Mouse (Mus musculus) gastrocnemius, postnatal 4 days (tissue): ENCODE measurements at regions not wholly inside any gene's neighbourhood (a gene's known extent, or its start where the extent isn't known, plus 50 kb on each side); places are given as distances from the start of the nearest gene placed in this dataset.
A peak's percentile ranks its signal among the peaks of the same experiment; 100 is the strongest.

ENCODE experiments used
- DNase-seq, 2 experiments: peaks; one replicate each; pipeline ENCODE4 v3.0.0; 2021 to 2022; ENCODE audit warnings: low spot score in 2 of 2, mixed read lengths in 2 of 2

DNA sequence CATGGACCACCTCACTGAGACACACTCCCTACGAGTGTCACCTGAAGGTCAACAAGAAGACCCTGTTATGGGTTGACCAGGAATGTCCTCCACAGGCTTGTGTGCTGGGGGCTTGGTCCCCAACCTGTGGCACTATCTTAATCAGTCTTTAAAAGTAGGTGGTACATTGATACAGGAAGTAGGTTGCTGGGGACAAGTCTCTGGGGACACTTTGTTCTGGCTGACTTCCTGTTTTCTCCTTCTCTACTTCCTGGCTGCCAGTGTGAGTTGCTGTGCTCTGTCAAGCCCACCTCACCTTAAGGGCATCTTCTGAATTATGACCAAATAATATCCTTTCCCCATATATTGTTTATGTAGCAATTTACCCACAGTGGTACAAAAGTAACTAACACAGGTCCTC, 96.1 kb downstream of the Cct6b start:
- DNase-seq: no peak

DNA sequence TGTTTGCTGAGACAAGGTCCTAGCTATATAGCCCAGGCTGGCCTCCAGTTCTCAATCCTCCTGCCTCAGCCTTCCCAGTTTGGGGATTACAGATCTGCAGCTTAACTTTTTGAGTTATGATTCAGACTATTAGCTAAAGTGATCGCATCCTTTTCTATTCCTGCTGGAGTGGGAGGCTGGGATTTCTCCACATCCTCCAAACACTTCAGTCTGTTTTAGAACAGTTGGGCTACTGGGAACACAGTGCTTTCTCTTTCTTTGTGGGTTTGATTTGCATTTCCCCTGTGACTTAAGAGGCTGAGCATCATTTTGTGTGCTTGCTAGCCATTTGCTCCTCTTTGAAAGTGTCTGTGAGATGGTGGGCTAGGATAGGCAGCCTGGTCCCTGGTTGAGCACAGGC, 100.0 kb downstream of the Cct6b start:
- no peak for DNase-seq

DNA sequence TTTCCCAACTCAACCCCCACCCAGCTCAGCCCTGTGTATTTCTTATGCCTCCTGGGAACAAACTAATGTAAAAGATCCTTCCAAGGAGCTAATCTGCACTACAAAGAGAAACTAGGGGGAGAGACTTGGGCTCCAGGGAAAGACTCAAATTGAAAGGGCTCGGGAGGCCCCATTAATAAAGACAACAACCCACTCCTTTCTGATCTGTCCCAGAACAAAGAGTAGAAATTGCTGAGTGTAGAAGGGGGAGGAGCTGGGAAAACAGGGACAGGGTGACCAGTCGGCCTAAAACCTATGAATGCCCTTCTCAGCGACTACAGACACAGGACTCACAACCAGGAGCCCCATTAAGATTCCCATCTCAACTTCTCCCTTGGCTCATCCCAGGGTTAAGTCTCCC, 102.0 kb downstream of the Cct6b start:
- DNase-seq: no peak

DNA sequence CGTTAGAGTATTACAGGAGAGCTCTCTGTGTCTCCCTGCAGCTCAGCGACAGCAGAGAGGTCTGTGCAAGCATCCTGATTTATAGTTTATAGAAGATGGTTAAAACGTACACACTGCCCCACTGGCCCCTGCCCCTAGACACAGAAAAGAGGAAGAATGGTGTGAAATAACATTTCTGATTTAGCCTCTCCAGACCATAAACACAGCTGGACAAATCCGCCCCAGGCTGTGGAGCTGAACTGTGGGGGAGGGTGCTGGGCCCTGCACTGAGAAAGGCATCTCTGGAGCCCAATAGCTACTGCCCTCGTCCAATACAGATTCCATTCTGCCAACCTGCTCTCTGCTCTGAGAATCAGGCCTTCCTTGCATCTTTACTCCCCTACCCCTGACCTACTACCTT, 112.4 kb downstream of the Cct6b start:
- no peak for DNase-seq

DNA sequence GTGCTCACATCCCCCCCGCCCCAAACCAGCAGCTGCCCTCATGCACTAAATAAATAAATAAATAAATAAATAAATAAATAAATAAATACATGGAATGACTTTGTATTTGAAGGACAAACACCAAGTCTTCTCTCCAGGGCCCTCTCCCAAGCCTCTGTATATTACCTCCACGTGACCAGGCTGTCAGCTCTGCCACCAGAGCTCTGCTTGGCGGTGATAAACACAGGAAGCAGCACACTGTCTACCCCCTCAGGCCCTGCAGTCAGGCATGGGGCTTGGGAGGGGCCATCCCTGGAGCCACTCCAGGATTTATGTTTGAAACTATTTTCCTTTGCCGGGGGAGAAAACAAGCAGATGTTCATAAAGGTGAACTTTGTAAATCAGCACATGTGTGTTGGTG, 125.6 kb downstream of the Cct6b start:
- no peak for DNase-seq

DNA sequence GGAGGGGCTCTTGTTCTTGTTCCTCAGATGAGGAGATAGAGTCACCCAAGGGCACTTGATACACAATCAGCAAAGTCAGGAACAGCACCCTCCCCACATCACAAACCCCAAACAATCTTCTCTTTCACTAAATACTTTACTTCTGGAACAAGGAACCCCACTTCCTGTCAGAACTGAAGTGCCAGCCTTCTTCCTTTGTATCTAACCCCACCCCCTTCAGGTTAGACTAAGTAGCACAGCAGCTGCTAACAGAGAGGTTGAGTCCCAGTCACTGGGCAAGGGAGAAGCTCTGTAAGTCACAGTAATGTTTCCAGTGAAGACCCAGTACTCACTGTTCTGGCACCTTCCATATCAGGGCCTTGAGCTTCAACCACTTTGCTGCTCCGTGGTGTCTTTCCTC, 131.9 kb downstream of the Cct6b start:
- no peak for DNase-seq

DNA sequence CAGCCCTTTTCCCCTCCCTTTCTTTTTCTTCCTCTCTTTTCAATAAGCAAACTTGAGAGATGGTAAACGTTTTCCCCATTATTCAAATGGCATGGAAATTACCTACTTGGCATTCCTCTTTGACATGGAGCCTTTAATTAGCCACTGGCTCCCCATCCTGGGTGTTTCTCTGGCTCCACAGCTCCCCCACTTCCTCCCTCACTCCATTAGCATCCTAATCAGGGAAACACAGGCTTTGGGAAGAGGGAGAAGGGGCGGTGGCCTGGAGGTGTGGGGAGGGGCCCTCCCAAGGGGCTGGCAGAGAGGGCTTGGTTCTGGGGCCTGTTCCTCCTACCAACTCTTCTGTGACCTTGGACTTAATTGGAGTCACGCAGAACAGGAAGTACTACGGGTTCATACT, 132.7 kb downstream of the Cct6b start:
- no peak for DNase-seq

DNA sequence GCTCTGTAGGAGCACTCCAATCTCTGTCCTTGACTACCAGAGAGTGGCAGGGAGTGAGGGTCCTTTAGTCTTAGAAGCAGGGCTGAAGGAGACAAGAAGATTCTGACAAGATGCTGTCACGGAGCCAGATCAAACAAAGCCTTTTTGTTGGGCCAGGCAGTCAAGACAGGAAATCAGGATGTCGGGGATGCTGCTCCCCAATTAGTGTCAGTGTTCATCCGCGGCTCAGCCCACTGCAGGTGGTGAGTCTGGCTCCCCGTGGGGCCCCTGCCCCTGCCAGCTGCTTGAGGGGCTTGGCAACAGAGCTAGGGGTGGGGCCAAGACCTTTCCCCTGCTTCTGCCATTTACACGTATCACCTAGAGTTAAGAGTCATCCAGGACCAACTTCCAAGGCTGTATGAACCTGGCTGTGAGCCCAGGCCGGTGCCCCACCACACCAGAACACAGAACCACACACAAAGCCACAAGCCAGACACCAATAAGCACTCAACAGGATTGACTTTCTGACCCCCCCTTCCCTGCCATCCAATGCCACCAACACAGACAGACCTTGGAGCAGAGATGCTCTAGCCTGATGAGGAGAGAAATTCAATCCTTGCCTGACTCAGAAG, 137.5 kb downstream of the Cct6b start:
- no peak for DNase-seq

DNA sequence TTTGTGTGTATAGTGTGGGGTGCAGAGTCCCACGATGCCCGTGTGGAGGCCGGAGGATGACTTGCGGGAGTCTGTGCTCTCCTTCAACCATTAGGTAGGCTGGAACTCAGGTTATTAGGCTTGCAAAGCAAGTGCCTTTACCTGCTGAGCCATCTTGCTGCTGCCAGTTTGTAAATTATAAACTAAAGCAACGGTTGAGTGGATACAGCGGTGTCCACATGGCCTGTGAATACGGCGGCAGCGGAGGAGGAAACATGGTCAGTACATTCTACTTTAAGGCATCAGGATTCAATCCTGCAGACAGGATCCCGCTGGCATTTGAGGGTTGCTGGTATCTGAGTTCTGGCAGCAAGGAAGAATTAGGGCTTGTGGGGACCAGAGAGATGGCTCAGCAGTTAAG, 143.1 kb downstream of the Cct6b start:
- DNase-seq: no peak

DNA sequence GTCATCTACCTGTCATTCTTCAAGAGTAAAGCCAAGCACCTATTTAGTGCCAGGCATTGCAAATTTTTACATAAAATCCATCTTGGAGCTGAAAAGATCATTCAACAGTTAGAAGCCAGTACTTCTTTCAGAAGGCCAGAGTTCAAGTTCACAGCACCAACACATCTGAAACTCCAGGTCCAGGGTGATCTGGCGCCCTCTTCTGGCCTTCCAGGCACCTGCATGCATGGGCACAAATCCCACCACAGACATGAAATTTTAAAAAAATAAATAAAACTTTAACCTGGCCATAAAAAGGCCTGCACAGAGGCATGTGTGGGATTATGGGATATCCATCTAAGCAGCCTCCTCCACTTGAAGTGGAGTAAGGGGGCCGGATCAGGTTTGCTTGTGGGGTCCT, 144.7 kb downstream of the Cct6b start:
- no peak for DNase-seq

DNA sequence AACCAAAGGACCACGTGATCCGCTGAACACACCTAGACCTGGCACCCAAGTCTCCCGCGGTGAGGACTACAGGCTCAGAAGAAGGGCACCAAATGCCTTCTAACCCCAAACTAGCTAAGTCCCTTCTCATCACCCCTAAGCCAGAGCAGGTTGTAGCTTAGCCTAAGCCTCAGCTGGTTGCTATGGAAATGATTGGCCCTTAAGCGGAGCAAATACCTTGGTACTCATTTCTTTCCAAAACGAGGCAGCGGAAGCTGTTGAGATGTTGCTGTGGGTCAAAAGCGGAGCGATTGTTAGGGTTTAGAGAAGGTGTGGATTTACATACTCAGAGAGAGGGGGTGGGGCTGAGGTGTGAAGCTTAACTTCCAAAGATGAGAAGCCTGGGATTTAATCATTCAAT, 145.7 kb downstream of the Cct6b start:
- DNase-seq: no peak

DNA sequence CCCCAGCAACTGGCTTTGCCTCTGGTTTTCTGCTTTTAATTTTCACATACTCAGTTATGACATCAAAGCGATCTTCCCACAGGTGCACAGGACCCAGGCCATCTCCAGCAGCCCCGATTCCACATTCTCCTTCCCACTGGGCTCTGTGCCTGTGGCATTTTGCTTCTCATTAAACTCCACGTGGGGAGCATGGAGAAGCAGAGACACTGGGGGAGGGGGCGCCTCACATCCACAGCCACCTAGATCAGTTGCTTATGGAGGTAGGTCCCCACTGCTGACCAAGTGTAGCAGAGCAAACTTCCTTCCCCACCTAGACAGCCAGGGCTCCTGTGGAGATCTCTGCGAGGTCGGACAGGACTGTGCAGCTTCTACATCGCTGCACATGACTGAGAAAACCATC, 147.3 kb downstream of the Cct6b start:
- DNase-seq: no peak

DNA sequence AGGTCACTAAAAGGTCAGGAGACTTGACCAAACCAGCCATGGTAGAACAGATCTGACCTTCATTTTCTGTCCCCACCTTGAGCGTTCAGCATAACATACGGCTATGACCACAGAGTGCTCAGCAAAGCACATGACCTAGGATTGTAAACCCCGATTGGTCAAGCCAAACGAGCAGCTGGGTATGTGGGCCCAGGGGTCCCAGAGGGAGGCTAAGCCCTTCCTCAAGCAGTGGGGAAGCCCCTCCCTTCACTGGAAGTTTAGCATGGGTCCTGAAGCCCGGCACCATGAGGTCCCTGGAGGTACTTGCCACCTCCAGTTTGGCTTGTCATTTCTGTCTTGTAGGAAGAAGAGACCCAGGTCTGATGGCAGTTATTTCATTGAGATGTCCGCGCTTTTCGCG, 149.8 kb downstream of the Cct6b start:
- DNase-seq: no peak

DNA sequence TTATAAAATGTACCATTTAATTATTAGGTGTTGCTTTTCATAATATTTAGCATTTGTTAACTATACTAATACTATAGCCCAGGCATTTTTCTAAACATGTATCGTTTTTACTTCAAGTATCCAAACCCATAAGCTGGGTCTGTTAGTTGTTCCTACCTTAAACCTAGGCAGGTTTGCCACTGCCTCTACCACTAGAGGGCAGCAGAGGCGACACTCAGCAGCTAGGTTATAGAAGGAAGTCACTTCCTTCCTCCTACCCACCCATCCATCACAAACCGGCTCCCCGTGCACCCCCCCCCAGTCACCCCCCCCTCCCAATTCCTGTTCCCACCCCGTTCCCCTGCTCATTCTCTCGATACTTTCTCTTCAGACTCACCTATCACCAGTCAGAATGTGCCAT, 150.6 kb downstream of the Cct6b start:
- DNase-seq: peak in 1 of 2 experiments; percentile 43

DNA sequence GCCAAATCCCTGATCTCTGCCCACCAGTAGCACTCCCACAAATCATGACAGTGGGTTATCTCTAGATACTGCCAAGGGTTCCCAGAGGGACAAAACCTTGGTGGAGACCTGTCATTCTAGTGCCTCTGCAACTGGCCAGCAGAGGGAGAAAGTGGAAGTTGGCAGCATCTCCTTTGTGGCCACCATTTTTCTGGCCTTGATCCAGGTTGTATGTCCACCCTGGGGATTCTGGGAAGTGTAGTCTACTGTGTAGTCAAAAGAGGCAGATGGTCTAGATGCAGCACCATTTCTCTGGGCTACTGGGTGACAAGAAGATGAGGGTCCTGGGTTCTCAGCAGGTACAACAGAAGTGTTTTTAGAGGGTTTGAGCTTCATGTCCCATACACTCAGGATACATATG, 152.1 kb downstream of the Cct6b start:
- peak in 1 of 2 experiments; percentile 33 for DNase-seq

DNA sequence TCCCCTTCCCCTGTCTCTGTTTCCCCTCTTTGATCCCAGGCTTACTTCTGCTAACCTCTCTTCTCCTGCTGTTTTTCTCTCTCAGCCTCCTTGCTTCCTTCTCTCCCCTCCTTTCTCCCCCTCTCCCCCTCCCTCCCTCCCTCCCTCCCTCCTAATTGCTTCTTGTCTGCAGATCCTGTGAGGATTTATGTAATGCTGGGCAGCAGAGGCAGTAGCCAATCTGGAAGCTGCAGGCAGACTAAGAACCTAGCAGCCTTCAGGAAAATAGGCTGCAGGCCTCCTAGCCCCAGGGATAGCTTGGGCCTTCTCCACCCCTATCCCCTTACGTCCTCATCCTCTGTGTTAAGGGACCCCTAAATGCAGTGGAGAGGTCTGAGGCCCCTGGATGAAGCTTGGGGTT, 155.2 kb downstream of the Cct6b start:
- no peak for DNase-seq

DNA sequence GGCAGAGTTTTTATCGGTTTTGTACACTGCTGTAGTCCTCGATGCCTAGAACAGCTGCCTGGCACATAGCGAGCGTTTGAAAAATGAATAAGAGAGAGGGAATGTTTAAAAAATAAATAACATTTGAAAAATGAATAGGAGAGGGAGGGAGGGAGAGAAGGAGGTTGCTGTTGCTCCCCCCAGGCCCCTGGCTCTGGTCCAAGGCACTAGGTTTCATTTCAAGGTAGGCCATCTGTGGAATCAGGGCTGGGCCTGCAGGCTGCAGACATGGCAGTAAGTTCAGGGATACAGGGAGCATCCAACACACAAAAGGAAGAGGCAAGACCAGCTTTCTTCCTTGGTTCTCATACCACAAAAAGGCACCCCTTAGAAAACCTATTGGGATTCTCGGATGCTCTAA, 156.5 kb downstream of the Cct6b start:
- DNase-seq: no peak

DNA sequence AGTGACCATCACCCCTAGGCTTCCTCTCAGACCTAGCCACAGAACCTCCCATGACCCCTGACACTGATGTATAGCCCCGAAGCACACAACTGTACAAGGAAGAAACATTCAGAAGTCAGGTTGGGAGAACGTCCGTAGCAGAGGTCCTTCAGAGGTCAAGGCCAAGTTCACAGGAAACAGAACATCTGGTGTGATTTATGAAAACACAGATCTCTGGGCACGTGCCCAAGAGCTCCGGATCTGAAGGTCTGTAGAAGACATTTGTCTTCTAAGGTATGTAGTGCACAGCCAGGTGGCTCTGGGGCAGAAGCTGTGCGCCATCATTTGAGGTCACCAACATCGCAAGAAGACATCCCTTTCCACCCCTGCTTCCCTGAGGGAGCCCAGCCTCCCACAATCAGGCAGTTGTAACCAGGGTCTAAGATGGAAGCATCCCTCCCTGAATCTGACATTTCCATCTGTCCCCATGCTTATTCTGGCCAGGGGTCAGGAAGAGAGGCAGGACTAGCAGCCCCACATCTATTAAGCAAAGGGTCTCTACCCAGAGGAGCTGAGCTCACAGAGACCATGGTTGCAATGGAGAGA, 159.8 kb downstream of the Cct6b start:
- DNase-seq: no peak

DNA sequence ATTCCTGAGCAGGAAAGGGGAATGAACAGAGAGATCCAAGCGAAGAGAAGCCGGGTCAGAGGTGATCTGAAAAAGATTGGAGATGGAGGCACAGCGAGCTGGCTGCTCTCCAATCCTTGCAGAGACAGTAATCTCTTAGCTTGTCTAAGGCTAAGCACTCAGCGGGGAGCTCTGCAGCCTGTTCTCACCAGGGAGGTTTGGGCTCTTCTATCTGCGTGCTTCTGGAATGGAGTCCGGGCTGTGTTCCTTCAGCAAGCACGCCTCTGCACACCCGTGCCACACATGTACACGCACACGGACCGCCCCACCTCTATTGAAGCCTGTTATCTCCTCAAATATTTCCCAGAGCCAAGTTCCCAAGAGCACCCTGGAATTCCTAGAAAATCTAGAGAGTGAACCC, 161.3 kb downstream of the Cct6b start:
- DNase-seq: no peak

DNA sequence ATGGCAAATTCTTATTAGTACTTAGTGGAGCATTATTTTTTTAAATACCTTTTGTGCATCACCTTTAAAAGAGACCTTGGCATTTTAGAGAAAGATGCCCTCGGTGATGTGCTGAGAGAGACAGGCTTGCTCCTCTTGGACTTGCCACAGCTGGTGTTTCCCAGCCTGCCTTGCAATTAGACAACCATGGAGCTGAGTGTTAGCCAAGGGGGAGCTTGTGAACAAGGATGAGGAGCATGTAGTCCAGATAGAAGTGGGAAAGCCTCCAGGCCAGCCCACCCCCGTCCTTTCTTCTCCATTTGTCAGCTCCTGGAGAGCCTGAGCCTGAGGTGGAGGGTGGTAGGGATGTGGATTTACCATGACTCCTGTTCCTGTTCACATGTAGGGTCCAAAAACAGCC, 161.9 kb downstream of the Cct6b start:
- no peak for DNase-seq

DNA sequence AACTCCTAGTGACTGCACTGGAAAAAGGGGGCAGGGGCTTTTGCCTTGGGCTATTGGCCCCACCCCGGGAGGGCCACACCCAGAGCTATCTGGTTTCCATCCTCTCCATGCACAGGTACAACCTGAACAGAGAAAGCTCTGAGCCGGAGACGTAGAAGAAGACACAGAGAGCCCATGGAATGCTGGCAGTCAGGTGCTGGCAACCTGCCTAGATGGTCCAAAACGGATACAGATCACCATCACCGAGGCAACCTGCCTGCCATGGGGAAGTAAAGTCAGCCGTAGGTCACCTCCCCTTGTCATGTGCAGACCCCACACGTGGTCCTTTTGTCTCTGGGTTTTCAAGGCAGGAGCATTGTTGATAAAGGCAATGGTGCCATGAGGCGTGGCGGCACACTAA, 164.0 kb downstream of the Cct6b start:
- no peak for DNase-seq

DNA sequence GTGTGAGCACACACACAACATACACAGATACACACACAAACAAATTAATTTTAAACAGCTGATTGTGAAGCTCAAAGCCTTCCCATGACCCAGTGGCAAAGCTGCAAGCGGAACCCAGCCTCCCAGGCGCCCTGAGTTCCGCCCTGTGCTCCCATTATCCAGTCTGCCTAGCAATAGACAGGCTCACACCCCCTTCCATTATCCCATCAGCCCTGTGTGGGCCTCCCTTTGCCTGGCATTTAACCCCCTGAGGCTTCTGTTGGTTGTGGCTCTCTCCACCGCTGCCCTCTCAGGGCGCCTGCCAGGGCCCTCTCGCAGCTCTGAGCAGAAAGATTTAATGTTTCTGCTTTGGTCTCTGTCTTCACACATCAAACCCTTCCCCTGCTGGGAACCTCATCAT, 166.4 kb downstream of the Cct6b start:
- no peak for DNase-seq

DNA sequence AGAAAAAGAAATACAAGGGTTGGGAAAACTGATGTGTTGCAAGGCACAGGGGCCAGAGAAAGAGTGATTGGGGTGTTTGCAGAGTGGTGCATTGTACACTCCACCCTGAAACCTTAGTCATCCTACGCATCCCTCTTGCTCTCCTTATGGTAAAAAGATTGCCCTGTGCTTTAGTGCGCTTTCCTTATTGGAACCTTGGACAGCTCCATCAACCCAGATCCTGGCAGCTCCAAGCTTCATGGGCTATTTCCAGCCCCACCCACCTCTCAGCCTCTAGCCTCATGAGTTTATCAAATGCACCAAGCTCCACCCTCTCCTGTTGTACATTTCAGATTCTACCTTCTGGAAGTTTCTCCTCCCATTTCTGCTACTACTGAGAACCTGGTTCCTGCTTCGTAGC, 167.3 kb downstream of the Cct6b start:
- DNase-seq: no peak

DNA sequence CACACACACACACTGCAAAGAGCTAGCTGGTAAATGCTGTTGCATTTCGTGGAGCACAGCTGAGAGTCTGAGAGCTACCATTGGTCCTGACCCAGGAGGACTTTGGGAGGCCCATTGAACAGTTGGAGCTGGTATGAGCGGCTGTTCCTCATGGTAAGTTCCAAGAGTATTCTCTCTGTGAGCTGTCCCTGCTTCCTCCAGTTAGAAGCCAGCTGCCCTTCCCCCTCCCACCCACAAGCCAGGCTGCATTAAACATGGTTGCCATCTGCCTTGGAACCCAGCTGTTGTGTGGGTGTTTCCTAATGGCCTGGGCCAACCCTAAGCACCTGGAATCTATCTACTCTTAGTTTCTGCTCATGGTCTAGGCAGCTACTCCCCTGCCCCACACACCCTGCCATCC, 174.4 kb downstream of the Cct6b start:
- no peak for DNase-seq
